Mouse (Mus musculus) bone marrow, adult 2 months (tissue): ENCODE measurements around the gene Polr2b.

Experiments used
- CTCF ChIP-seq: fragments of 200-500 bp; IDR thresholded peaks from 2 replicates; pipeline ENCODE4 v1.5.1; 2011; ENCODE audit warnings: low read length, control low read depth; ENCODE audit not compliant: control insufficient read depth, insufficient read depth
- POLR2A ChIP-seq: fragments of 200-500 bp; IDR thresholded peaks from 2 replicates; pipeline ENCODE4 v1.6.1; 2011; ENCODE audit warnings: low read depth, mild to moderate bottlenecking, control low read depth, low read length, borderline replicate concordance; ENCODE audit not compliant: control insufficient read depth

- TF ChIP-seq CTCF = no peak
- TF ChIP-seq POLR2A = no peak
Observed at GRCm38 (mm10) chr5:77358347-77358746, 48.4 kb downstream of the Polr2b start.
